Mouse (Mus musculus) kidney, adult 8-10 months (tissue): ENCODE measurements around the gene Gm9964.
"Not testable (repeated sequence)": the region's sequence is repeated elsewhere in the genome, so short reads cannot be mapped to it uniquely, and the experiment has no call there.

Source experiments
- DNase-seq, 2 experiments: peaks; one replicate each; pipeline ENCODE4 v3.0.0; 2022

Gene Gm9964

DNA sequence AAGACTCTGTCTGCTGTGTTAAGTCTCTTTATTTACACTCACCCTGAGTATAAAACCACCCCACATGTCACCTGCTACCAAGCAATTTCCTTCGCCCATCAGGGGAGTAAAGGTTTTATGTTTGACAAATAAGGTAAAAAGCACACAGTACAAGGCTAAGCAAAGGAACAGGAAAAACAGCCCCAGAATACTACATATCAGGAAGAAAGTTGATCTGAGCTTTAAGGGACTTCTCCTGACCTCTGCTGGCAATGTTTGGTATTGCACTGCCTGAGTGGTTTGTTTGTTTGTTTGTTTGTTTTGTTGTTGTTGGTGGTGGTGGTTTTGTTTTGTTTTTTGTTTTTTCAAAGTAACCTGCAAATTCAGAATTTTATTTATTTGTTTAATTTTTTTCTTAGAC, 539 bp downstream of the Gm9964 start:
- peak in 1 of 2 experiments; percentile 60 for DNase-seq

DNA sequence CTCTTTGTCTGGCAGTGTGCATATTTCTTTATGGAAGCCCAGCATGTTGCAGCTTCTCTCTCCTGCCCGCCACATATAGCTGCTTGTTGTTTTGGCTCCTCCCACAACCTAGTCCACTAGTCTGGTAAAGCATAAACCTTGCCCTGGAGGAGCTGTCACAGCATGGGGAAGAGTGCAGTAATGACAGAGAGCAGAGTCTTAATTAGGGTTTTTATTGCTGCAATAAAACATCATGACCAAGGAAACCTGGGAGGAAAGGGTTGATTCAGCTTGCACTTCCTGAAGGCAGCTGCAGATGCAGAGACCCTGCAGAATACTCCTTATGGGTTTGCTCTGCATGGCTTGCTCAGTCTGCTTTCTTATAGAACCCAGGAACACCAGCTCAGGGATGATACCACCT, 2.7 kb downstream of the Gm9964 start:
- no peak for DNase-seq

DNA sequence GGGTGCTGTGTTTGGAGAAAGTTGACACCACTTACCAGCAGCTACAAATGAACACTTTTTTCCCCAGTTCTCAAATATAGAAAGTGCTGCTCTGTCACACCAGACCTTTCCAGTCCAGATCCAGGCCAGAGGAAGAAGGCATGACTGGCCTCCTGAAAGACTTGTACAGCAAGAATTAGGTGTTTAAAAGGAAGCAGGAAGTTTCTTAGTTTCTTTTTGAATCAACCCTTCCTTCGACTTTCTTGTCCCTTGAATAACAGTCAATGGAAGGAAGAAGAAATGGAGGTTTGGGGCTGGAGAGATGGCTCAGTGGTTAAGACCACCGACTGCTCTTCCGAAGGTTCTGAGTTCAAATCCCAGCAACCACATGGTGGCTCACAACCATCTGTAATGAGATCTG, 3.7 kb downstream of the Gm9964 start:
- DNase-seq, result no peak

DNA sequence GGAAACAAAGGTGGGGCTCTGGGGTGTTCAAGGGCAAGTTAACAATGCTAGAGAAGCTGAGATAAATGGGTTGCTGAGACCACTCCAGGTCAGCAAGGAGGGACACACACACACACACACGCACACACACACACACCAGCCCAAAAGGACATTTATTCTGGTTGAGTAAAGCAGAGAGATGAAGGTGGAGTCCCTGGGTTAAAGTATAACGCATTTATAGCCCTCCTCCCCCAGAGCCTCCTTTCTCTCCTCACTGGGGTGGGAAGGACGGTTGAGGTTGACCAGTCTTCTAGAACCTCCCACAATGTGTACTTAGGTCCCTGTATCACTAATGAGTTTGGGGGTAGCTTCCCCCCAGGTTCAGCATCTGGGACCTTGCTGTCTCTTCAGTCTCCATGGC, 4.6 kb downstream of the Gm9964 start:
- peak; percentile 56 to 83 for DNase-seq

DNA sequence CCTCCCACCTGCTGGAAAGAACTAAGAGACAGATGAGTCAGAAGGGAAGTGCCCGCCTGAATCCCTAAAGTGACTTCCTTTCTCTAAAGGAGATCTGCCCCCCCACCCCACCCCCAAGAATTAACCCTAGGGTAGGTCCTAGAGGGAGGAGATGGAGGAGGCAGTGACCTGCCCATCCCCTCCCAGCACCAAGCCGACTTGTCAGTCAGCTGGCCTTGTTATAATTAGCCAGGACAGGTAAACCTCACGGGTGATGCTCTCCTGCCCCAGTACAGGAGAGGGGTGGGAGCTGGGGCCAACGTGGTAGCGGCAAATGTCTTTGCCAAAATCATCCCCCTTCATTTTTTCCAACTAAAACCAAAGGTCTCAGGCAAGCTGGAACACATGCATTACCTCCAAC, 5.1 kb downstream of the Gm9964 start:
- no peak for DNase-seq

DNA sequence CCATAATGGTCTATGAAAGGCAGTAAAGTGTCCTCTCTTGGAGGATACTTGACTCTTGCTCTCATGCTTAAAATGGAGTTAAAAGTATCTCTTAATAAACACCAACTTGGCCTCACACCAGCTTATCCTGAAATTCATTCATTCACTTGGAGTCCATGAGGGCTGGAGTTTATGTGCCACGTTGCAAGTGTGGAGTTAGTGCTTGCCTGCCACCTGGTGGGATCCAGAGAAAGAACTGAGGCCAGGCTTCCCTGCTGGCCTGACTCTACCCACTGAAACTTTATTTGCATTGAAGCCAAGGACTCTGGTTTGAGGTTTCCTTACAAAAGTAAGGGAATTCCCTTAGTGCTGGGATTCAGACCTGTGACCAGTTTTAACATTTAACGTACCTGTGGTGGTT, 6.2 kb downstream of the Gm9964 start:
- peak in 1 of 2 experiments; percentile 47 for DNase-seq

DNA sequence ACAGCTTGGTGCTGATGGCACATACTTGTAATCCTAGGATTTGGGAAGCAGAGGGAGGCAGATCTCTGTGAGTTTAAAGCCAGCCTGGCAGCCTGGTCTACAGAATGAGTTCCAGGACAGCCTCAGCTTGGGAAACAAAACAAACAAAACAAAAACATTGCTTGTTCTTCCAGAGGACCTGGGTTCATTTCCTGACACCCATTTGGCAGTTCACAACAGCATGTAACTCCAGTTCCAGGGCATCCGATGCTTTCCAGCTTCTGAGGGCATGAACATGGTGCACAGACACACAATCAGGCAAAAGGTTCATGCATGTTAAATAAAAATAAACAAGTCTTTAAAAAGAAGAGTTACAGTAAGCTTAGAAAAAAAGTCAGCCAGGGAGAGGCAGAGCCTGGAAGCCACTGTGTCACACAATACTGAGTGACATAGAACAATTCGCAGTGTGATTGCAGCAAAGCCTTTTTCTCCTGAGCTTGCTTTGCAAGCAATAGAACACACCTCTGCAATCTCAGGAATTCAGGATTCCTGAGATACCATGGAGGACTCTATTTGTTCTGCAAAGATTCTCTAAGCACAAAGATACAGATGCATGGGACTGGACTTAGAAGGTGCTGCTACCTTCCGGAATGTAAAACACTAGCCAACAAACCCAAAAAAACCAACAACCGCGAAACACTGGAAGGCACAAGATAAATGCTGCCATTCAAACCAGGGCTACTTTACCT, 7.6 kb downstream of the Gm9964 start:
- no peak for DNase-seq

DNA sequence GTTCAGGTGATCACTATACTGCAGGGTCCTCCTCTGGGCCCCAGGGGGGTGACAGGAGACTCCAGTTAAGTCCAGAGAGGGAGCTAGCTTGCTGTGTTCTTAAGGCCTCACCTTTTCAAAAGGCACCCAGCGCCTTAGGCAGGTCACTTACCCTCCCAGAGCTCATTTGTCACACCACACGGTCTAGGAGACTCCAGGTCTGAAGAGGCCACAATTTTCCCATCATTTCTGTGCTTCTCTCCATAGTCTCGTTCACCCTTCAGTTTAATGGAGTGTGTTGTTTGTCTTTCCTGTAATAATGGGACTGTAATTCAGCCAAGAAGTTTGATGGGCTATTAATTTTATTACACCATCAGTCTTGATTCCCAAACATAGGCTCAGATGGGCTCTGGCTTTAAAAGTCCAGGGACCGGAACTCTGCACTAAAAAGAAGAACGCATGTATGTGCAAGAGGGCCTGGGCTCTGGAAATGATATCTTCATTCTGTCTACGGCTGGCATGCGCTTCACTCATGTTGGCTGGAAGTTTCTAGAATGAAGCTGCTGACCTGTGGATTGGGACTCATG, 8.3 kb downstream of the Gm9964 start:
- DNase-seq, result no peak

DNA sequence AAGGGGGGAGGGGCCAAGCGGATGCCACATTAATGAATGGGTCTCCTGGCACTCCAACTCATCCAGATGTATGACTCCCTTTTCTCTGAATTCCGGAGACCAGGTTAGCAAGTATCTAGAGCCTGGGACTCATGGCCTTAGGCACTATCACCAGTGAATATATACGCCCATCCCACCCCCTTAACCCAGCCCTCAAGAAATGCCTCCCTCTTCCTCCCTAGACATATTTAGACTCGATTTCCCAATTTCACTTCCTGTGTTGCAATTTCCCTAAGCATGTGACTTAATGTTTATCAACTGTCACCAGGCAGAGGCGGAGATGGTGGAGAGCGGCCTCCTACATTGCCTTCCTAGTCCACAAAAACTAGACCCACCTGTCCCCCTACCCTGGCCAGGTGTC, 9.3 kb downstream of the Gm9964 start:
- DNase-seq, result no peak

DNA sequence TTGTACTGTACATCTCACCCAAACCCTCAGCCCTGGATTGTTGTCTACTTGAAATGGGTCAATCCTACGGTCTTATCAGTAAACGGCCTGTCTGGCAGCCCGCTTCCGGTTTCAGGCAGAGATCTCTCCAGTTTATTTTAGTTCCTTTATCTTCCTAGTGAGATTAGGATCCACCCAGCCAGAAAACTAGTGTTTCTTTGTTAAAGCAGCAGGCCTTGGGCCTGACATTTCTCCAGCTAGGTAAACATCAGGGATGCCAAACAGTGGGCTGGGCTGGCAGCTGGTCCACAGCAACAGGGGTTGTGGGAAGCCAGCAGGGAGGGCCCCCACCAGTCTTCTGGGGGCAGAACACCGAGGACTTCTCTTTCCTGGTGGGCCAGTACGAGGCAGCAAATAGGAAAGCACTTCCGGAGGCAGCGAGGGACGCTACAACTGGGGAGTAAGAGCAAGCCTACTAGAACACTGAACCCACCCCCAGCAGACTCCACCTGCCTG, 10.4 kb downstream of the Gm9964 start:
- DNase-seq, result no peak

DNA sequence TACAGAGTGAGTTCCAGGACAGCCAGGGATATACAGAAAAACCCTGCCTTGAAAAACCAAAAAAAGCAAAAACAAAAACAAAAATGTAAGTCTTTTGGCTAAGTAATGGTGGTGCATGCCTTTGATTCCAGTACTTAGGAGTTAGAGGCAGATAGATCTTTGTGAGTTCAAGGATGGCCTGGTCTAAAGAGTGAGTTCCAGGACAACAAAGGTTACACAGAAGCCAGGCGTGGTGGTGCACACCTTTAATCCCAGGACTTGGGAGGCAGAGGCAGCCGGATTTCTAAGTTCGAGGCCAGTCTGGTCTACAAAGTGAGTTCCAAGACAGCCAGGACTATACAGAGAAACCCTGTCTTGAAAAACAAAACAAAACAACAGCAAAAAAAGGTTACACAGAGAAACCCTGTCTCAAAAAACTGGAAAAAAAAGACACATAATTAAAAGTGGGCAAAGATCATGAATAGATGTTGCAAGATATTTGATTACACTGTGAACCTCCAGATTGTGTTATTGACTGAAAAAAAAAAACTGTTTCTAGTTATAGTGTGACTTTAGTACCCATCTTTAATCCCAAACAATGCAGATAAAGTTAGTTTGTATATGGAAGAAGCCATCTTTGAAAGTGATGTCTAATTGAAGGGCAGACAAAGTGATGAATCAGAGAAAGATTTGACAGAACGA, 13.2 kb downstream of the Gm9964 start:
- DNase-seq, result no peak

DNA sequence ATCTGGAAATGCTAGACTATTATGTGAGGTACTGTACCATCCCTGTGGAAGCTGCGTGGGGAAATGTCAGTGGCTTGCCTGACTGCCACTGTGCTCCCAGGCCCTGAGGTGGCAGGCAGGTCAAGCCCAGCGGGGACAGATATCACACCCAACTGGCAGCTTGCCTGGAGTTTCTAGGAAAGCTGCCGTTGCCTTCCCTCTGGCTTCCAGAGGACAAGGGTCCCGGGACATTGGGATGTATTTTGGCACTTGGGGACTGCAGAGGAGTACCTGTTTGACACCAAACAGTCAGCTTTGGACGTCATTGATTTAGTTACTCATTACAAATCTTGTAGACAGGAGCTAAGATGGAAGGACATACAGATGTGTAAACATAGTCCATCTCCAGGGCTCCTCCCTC, 15.3 kb downstream of the Gm9964 start:
- no peak for DNase-seq

DNA sequence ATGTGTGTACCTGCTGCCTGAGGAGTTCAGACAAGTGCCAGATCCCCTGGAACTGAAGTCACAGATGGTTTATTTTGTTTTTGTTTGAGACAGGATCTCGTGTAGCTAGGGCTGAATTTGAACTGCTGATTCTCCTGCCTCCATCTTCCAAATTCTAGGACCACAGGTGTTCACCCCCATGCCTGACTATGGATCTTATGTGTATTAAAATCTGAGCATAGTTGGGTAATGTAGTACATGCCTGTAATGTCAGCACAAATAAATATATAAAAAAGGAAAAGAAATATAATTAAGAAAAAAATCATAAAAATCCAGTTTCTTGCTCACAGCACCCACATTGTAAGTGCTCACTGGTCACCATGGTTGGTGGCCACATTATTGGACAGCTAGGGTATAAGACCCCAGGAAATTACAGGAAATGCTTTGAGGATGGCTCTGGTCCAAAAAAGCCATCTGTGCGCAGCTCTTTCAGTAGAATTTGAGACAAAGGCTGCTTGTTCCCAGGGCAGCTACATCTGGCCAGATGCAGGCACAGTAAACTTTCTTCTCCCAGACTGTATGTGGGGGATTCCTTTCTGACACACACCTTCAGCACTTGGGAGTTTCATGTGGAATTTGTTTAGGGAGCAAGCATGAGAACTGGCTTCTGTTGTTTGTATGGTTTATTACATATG, 16.8 kb downstream of the Gm9964 start:
- no peak for DNase-seq

DNA sequence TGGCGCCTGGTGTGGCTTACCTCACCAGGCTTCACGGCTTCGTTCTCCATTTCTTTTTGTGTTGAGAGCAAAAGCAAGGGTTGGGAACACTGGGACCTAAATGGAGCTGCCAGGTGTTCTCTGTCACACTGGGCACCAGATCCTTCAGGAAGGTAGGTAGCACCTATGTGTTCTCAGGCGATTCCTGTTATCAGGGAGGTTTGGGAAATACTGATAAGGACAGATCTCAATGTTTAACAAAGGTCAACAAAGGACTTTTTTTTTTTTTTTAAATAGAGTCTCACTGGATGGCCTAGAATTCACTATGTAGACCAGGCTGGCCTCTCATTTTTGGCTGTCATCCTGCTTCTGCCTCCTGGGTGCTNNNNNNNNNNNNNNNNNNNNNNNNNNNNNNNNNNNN, 22.9 kb downstream of the Gm9964 start:
- DNase-seq, result no peak

DNA sequence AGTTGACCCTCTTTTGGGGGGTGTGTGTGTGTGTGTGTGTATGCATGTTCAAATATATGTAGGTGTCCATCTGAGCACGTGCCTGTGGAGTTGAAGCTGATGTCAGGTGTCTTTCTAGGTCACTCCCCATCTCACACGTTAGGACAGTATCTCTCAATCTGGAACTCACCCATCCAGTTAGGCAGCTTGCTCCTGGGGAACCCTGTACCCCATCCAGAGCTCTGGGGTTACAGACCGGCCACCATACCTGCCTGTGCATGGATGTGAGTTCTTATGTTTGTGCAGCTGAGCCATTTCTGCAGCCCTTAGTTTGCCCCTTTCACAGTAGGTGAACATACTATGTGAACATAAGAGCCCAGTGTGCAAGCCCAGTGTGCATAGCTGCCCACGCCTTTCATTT, 23.7 kb downstream of the Gm9964 start:
- no peak for DNase-seq

DNA sequence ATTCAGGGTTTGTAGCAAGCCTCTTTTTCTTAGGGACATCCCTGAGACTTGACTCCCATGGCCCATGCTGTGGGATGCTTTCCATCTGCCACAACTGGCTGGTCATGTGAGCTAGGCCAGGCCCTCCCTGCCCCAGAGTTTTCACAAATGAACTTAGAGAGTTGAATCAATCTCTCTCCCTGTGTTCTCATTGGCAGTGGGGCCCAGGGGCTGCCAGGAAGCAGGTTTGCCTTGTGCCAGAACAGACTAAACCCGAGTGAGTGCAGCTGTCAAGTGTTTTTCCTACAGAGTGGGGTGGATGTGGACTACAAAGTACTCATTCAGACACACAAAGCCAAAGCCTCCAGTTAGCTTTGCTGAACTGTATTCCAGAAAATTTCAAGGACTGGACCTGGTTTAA, 29.5 kb downstream of the Gm9964 start:
- no peak for DNase-seq

DNA sequence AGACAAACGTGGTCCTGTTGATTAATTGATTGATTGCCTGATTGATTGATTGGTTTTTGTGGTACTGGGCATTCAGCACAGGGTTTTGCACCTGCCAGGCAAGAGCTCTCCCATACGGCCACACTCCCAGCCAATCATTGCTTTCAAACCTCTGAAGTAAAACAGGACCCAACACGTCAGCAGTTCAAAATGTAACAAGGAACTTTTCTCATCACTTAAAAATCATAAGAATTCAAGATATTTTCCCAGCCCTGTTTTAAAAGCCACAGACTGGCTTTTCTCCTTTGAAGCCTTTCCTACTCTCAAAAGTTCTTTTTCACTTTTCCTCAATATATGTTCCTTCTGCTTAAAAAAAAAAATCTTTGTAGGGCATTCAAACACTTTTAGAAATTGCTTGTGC, 32.3 kb downstream of the Gm9964 start:
- no peak for DNase-seq

DNA sequence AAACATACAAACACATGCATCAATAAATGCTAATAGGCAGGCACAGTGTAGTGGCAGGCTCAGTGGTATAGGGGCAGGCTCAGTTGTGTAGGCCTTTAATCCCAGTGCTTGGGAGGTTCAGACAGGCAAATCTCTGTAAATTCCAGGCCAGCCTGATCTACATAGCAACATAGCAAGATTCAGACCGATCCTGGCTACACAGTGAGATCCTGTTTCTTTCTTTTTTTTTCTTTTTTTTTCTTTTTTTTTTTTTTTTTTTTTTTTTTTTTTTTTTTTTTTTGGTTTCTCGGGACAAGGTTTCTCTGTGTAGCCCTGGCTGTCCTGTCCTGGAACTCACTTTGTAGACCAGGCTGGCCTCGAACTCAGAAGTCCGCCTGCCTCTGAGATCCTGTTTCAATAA, 36.6 kb downstream of the Gm9964 start:
- not testable (repeated sequence) for DNase-seq

DNA sequence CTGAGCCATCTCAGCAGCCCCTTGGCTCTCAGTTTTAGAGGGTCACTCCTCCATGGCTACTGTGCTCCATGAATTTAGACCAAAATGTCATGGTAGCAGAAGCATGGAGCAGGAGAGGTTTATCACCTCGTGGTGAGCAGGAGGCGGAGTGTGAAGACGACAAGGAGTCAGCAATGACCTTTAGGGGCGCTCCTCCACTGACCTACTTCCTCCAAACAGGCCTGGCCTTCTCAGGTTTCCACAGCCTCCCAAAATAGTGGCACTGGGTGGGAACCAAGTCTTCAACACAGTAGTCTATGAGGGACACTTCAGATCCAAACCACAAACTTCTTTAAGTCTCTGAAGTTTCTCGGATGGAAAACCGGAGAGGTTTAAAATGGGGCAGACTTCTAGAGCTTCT, 38.0 kb downstream of the Gm9964 start:
- no peak for DNase-seq

DNA sequence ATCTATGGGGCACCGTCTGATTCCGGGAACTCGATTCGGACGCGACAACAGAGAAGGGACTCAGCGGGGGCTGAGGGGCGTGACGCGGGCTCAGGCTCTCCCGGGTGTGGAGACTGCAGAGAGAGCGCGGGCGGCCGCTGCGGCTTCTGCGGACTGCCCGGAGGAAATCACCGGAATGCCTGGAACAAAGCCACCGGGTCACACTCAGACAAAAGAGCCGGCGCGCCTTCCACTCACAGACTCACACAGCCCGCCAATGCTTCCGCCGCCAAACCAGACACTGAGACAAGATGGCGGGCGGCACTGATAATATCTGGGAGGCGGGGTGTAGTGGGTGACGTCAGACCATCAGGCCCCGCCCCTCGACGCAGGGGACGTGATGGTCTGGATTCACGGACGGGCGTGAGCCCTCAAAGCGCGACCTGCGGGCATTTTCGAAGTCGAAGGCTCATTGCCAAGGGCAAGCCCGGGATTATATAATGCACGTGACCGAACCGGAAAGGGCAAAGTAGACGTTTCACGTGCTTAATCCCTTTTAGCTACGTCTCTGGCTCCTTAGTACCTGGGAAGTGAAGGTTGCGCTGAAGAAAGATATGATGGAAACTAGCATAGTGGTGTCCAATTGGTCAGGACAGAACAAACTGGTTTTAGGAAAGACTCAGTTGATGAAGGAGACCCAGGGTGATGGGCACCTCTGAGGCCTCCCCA, 42.2 kb downstream of the Gm9964 start, which contains the start of gene Wsb1:
TSS of gene Wsb1 (minus strand) at position 281 of the 708 bp plus-strand sequence.
- peak; percentile 93 to 94 for DNase-seq

DNA sequence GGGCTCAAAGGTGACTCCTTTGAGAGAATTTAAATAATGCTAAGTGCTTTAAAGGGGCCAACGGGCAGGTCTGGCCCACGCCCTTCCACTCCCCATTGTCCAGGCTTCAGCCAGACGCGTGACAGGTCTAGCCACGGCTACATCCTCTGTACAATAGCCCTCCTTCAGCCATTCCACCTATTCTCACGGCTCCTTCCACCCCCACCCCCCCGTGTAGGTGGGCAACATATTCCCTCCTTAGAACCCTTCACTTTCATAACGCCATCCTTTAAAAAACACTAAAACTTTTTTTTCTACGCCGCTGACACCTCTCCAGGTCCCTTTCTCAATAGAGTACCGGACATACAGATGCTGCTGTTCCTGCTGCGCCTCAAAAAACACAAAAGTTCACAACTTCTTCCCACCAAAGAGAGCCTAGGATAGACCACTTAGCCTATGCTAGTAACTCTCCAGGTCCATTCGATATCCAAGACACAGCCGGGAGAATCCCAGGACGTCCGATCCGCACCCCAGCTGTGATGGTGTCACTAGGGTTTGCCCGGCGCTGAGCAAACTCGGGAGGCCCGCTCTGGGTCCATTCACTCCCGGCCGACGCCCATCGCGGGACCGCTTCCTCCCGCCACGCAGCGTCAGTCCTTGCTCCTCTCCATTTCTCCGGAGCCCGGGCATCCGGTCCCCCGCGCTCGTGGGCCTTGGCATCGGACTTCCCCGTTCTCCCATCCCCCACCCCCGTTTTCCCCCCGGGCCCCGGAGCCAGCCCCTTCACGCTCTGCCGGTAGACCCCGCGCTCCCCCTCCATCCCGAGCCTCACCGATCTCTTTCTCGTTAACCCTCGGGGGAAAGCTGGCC, 42.9 kb downstream of the Gm9964 start:
- peak; percentile 33 to 39 for DNase-seq
